ENCODE assay signal across 15 mouse cellular contexts in the genomic region with DNA sequence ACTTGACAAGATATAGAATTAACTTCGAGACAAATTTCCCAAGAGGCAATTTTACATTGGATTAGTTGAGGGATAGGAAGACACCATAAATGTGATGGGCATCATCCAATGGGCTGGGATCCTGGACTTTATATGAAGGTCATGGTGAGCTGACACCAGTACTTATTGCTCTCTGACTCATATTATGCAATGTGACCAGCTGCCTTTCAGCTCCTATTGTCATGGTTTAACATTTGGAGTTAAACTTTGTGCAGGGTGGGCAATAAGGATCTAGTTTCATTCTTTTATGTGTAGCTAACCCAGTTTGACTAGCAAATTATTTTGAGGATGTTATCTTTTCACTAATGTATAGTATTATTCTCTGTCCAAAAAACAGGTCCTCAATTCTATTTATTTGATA.
"Had no signal": no experiment of that assay in that cellular context is flagged by ENCODE, and none has a peak within 500 bp of the region (broad histone marks: within the 10 kb centered on the region; RNA-seq: fewer than 3 reads in every experiment).

No protein-coding gene starts in this region.

- H3K4me3 ChIP-seq: neural tube, embryonic 13.5 days; neural tube, embryonic 15.5 days; stomach, embryonic 15.5 days had no signal

- H3K27me3 ChIP-seq: neural tube, embryonic 13.5 days; neural tube, embryonic 15.5 days; stomach, embryonic 15.5 days had no signal

- H3K36me3 ChIP-seq: neural tube, embryonic 13.5 days; neural tube, embryonic 15.5 days; stomach, embryonic 15.5 days had no signal

- DNase-seq: retina, postnatal 1 day; right cerebral cortex, adult 18-20 months; right cerebral cortex, postnatal 14 days; right cerebral cortex, postnatal 25 days; right cerebral cortex, postnatal 4 days; spleen, adult 18-20 months; thymus, adult 18-20 months; thymus, adult 2 months; thymus, postnatal 14 days; thymus, postnatal 25 days; thymus, postnatal 36 days; thymus, postnatal 4 days had no signal

- H3K4me2 ChIP-seq: neural tube, embryonic 13.5 days; neural tube, embryonic 15.5 days; stomach, embryonic 15.5 days had no signal
